Mouse (Mus musculus) cerebellum, postnatal 4 days (tissue): ENCODE measurements around the gene Tnfaip8l1.
A peak's percentile ranks its signal among the peaks of the same experiment; 100 is the strongest.

ENCODE experiments used
- DNase-seq, 2 experiments: peaks; one replicate each; pipeline ENCODE4 v3.0.0; 2022; ENCODE audit warnings: low spot score in 2 of 2, mixed read lengths in 1 of 2

Gene Tnfaip8l1

DNA sequence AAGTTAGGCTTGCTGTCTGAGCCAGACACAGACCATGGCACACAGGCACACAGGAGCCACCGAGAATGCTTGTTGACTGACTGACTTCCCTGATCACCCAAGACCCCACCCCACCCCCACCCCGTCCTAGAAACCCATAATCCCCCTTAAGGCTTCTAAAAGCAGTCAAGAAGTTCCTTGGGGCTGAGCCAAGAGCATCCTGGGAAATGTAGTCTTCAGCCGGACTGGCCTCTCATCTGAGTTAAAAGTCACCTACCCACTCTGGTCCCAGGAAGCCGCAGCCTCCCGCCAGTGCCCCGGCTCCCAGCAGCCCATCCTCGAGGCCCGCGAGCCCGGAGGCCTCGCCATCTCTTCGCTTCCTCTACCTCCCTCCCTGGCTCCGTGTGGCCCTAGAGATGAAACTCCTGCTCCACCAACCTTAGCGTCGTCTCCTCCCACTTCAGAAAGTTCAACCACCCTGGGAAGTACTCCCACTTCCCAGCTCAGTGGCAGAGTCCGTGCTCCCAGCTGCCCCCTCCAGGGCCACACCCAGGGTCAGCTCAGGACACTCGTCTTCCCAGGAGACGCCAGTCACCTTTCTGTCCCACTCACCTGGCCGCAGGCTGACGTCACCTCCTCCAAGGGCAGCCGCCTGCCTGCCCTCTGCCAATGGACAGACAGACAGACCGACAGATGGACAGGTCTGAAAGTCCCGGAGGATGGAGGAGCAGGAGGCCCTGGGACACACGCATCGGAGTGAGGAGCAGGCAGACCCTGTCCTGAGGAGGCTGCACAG is 24.3 kb upstream of the Tnfaip8l1 start:
- no peak for DNase-seq

DNA sequence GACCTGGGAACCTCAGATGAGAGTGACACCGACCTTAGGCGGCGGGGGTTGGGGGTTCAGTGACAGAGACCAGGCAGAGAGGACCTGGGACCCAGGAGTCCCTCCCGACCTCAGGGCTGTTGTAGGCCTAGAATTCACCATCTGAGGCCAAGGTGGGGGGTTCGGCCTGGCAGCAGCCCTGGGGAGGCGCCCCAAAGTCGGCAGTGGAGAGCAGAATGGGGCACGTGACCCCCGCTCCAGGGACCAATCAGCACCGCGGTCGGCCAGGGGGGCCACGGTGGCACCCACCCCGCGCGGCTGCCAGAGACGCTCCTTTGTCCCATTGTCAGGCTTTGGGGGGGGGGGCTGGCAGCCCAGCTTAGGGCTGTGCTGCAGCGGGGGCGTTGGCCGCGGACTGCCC is 22.9 kb upstream of the Tnfaip8l1 start:
- DNase-seq: no peak

DNA sequence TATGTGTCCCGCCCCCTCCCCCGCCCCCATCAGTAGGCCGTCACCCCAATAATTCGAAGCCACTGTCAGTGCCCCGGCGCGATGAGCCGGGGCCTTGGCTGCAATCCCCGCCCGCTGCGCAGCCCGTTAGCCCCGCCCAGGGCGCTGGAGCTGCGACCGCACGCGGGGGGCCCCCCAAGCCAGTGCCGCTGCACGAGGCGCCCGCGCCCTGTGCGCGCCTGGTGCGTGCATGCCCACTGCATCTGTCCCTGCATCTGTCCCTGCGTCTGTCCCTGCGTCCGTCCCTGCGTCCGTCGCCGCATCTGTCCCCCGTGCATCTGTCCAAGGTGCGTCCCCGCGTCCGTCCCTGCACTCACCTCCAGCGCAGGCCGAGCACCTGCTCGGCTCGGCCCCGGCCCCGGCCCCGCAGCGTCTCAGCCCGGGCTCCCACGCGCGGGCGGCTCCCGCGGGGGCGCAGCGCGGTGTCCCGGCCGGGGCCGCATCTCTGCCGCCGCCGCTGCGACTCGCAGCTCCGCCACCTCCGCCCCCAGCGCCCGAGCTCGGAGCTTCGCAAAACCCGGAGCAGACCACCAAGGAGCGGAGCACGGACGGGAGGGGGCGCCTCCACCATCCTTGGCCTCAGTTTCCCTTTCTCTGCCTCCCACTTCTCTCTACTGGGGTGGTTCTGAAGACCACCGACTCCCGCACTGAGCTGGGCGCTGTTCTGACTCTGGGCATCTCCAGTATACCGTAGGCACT is 22.2 kb upstream of the Tnfaip8l1 start, which contains the start of gene Sema6b:
Gene Sema6b, minus strand, starts transcription at position 486 of the 738 bp plus-strand sequence.
- DNase-seq: peak; percentile 65 to 80

DNA sequence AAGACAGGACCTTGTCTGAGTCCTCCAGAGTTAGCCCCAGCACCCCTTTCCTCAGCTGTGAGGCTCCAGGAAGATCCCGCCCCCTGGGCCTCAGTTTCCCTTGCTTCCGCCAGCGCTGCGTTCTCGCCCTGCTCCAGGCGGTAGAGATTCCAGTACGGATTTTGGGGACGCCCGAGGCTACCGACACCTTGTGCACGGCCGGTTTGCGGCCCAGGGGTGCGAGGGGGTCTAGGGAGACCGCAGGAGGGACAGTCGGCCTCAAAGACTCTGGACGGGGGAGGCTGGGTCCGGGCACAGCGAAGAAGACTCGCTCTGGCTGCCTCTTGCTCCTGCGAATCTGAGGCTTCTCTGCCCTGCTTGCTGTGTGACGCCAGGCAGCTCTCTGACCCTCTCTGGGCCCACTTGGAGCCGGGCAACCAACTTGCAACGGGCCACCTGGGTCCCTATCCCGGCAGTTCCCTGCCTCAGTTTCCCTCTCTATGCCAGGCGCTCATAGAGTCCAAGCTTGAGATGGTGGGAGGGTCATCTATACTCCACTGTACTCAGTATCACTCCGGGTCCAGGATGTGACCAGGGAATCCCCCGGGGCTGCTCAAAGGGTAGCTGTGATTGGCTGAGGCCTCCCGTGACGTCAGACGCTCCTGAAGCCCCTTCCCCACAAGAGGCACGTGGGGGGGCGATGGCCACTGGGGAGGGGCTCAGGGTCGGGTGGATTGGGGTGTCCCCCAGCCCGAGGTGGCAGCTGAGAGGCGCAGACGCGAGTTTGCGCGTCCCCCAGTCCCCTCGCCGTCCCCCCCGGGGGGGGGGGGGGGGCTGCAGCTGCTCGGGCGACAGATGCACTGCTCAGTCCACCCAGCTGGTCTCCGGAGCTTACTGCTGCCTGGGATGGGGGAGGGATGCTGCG is 20.3 kb upstream of the Tnfaip8l1 start:
- peak in 1 of 2 experiments; percentile 55 for DNase-seq

DNA sequence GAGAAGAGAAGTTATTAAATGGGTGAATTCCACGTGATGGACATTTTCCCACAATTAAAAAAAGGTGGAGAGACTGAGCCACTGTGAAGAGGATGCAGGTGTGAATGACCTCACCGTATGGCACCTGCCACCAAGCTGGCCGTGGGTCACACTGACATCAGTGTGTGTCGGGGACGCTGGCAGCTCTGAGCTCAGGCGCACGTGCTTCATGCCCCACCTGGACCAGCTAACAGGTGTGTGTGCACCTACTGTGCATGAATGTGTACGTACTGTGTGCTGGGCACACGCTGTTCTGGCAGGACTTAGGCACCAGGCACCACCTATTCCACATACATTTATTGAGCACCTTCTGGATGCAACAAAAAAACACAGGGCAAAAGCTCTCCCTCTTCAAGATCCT is 17.7 kb upstream of the Tnfaip8l1 start:
- no peak for DNase-seq

DNA sequence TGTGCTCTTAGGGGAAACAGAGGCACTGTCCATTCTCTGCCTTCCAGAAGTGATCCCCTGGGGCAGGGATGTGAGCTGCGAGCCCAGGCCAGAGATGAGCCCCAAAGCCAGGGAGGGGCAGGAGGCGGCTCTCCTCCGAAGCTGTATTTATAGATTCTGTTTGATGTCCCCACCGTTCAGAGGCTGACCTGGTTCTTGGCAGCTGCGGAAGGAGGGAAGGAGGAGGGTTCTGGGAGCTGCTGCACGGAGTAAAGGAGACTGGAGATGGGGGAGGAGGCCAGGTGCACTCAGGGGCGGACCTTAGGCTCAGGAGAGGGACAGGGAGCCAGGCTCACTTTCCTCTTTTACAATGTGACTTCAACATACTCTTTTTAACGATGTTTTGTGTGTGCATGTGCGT is 16.1 kb upstream of the Tnfaip8l1 start:
- DNase-seq: no peak

DNA sequence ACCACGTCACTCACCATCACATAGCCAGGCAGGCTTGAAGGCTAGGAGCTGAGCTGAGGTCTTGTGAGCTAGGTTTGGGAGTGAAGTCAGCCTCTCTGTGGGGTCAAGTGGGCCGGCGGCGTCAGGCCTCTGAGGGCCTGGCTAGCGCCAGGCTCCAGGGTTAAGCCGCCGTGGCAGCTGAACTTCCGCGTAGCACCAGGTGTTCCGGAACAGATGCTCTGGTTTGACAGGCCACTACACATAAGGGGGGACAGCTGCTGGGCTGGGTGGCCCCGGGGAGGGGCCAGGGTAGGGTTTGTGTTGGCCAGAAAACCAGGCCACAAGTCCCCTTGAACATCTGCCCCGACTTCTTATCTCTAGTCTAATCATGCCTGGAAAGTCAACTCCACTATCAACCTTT is 14.9 kb upstream of the Tnfaip8l1 start:
- no peak for DNase-seq

DNA sequence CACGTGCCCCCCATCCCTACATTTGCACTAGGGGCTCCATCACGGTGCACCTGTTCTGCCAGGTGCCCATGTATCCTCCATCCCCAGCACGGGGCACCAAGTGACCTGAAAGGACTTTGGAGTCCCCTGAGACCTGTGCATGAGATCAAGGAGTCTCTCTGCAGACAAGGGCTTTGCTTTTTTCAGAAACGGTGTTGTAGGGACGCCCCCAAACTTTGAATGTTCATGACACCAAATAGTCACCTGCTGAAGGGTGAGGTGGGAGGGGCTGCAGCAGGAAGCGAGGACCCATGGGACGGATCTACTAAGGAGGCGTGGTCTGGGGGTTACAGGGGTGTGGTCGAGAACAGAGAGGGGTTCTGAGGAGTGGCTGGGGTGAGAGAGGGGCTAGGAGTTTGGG is 14.0 kb upstream of the Tnfaip8l1 start:
- no peak for DNase-seq

DNA sequence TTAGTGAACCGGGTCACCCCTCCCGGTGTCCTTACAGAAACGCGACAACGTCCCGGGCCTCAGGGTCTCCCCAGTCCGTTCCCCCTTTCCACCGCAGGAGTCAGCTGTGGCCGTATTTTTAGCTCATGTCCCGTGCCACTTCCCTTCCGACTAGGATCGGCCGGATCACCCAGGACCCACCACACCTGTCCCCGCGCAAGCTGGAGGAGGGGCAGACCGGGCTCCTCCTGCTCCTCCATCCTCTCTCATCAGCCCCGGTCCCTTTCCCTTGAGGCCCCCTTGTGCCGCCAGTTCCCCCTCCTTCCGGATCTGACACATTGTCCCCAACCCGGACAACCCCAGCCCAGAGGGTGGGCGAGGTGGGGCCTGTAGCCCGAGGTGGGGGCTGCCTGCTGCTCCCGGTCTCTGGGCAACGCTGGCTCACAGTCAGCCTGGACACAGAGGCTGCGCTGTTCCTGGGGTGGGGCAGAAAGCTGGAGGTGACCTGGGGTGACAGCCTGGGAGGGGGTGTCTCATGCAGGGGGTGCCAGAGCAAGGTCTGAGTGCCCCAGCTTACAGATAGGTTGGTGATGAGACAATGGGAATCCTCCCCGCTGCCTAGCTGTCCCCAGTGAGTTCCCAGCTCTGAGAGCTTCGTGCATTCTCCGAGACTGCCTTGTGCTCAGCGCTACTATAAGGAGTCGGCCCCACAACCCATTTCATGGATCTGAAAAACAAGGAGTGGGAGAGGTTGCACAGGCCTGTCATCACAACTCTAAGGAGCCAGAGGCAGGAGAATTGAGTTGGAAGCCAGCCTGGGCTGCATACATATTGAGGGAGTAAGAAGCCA is 13.3 kb upstream of the Tnfaip8l1 start:
- no peak for DNase-seq

DNA sequence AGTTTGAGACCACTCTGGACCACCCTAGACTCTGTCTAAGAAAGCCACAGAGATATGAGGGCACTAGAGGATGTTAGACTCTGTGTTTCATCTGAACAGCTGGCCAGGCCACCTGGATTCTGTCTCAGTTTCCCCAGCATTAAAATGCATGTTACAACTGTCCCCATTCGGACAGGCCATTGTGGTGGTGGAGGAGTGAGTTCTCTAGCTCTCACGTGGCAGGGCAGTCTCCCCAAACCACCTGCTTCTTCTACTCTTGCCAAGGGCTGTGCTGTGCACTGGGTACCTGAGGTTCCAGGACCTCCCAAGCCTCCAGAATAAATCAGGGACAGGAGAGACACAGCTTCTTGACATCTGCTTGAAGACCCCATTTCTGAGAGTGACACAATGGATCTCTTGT is 12.4 kb upstream of the Tnfaip8l1 start:
- DNase-seq: no peak

DNA sequence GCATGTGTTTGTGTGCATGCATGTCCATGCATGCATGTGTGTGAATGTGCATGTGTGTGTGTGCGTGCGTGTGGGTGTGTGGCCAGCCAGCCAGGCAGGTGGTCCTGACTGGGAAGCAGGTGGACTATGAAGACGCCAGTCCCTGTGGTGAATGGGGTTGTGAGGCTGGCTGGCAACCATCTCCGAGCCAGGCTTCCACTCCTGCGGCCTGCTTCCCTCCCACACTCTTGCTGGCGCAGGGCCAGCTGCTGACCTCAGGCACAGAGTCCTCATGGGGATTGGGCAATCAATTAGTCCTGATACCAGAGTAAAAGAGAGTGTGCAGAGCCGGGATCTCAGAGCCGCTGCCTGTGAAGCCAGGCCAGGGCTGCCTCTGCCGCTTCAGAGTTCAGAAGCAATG is 8.6 kb upstream of the Tnfaip8l1 start:
- DNase-seq: peak in 1 of 2 experiments; percentile 56

DNA sequence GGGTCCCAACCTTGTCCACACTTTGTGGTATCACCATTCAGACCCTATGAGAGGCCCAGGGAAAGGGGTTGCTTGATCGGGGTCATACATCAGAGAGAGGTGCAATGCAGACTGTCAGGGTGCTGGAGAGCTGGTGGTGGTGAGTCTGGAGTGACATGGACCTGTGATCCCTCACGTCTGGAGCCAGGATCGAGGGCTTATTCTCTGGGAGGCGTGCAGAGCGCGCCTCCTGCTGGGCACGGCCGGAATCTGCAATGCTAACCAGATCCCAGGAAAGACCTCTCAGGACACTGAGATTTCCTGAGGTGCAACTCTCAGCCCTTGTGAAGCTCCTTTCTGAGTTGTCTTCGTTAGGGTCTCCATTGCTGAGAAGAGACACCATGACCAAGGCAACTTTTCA is 2.5 kb upstream of the Tnfaip8l1 start:
- peak in 1 of 2 experiments; percentile 71 for DNase-seq

DNA sequence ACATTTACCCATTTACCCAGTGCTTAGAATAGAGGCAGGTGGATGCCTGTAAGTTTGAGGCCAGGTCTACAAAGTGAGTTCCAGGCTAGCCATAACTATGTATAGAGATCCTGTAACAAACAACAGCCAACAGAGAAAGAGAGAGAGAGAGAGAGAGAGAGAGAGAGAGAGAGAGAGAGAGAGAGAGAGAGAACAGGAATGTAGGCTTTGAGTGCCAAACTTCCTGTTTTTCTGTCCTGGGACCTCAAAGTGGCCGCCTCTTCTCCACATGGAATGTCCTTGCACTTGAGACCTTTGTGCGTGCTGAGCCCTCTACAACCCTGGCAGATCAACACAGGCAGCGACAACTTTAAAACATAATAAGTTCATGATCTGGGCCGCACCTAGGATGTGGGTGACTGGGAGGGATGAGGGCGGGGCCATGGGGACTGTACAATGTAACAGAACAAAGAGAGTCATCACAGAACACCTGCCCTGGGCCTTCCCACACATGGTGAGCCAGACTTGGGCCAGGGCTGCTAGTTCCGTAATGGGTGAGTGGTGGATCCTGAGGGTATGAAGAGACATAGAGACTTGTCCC is 1.3 kb downstream of the Tnfaip8l1 start:
- no peak for DNase-seq

DNA sequence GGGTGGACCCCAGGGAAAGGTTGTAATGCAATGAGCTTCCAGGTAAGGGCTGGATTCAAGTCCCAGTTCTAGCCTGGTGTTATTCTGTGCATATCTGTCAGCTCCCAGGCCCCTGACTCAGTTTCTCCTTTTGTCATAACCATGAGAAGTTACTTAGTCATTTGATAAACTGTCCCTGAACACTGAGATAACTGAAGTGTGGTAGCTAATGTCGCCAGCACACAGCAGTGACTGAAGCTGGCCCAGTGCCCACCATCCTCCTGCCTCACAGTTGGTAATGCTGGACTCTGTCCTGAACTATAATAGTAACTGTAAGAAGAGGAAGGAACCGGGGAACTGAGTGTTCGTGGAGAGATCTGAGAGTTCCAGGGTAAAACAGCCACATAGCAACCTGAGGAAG is 2.2 kb downstream of the Tnfaip8l1 start:
- no peak for DNase-seq

DNA sequence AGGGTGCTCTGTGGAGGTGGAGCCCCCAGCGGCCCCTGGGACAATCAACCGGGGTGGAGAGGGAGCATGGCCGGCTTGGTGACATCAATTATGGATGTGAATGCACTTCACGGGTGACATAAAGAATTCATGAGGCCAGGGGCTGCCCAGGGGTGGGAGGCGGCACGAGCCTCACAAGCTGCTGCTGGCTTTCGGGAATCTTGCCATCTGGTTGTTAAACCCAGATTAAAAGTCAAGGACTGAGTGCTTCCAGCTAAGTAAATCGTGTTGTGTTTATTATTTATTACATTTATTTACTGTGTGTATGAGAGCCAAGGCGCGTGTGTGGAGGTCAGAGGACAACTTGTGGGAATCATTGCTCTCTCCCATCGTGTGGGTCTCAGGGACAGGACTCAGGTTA is 3.4 kb downstream of the Tnfaip8l1 start:
- DNase-seq: no peak

DNA sequence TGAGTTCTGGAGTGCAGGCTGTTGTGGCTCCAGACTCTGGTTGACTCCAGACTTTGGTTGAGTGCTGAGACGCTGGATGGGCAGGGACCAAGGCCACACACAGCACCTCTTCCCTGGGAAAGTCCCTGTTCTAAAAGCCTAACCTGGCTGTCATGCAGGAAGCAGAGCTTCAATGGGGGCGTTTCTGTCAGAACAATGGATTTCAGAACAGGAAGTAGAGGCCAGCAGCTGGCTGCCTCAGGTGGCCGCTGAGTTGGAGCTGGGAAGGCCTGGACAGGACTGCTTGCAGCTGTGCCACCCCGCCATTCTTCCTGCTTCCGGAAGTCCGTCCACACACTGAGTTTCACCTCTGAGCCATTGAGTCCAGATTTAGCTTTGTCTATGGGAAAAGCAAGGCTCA is 7.6 kb downstream of the Tnfaip8l1 start:
- no peak for DNase-seq

DNA sequence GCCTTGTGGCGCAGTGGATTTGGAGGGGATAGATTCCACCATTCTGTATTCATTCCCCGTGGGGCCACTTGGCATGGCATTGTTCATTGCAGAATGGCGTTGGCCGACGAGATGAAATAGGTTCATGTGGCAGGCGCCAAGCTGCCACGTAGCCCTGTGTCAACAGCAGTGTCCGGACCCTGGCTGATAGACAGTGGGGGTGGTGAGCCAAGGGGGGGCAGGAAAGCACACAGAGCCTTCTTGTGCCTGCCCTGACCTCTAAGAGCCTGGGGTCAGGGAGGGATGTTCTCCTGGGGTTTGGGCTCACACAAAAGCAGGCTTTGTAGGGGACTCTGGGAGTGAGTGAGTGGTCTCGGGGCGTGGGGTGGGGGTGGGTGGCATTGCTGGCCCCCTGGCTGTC is 8.4 kb downstream of the Tnfaip8l1 start:
- no peak for DNase-seq

DNA sequence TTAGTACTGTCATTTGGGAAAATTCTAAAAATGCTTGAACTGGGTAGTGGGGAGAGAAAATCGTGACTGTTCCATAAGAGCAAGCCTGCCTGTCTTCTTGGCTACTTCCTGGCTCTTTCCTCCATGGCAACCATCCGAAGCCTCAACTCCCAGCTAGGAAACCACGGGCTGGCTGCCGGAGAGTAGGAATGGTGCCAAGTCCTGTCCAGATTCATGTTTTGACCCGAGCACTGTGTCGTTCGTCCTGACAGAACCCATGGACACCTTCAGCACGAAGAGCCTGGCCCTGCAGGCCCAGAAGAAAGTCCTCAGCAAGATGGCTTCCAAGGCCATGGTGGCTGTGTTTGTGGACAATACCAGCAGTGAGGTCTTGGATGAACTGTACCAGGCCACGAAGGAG is 9.2 kb downstream of the Tnfaip8l1 start:
- DNase-seq: no peak

DNA sequence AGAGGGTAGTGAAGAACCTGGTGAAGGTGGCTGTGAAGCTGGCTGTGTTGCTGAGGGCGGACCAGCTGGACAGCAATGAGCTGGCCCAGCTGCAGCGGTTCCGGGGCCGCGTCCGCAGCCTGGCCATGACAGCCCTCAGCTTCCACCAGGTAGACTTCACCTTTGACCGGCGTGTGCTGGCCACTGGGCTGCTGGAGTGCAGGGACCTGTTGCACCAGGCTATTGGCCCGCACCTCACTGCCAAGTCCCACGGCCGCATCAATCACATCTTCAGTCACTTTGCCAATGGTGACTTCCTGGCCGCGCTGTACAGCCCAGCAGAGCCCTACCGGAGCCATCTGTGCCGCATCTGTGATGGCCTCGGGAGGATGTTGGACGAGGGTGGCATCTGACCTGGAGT is 9.6 kb downstream of the Tnfaip8l1 start:
- no peak for DNase-seq

DNA sequence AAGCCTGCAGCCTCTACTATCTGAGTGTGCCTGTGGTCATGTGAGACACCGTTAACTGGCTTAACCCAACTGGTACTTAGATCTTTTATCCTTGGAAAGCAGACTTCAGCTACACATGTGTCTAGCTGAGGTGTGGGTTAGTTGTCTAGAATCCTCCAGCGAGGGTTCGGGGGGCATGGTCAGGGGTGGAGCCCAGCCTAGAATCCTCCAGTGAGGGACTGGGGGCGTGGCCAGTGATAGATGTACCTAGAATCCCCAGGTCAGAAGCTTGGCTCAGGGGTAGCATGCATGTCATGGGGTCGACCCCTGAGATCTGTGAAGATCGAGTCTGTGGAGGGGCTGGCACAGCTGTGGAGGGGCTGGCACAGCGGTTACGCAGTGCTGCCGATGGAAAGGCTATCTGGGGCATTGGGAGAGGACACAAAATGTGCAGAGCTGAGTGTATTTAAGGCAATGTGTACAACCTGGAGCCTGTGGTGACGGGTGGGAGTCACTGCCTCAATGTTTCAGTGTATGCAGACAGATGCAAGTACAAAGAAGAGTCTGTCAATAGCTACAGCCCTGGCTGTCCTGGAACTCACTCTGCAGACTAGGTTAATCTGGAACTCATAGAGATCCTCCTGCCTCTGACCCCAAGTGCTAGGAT is 11.2 kb downstream of the Tnfaip8l1 start:
- no peak for DNase-seq
